In genomic region chr12:69681566-69682061, GRCm38 (mm10) we compare ENCODE assay signal across 8 mouse cellular contexts. TPM values are rescaled to one million over a fixed set of nuclear protein-coding genes. Genes with fewer than 3 reads are reported as not detected.
DNase-seq lines count a peak whose midpoint lies in the region; ATAC-seq and TF ChIP-seq lines count a peak whose summit lies in the region.

TSS of gene Sos2 (minus strand) at chr12:69681852.

- TF ChIP-seq CTCF in liver, adult 2 months (IDR thresholded peaks at IDR 0.05; ENCODE audit: low read depth, low read length) = no peak
- TF ChIP-seq CTCF in midbrain, postnatal 0 days (IDR thresholded peaks at IDR 0.05) = no peak

- ATAC-seq in erythroid progenitor cell, adult 5-6 weeks (replicated peaks; ENCODE audit: low FRiP score, poor library complexity, severe bottlenecking) = peak; percentile 59
- peak; percentile 79 for ATAC-seq in heart, embryonic 13.5 days (ENCODE audit: extremely low read depth, insufficient number of reproducible peaks, low FRiP score, low TSS enrichment)
- ATAC-seq in kidney, embryonic 16.5 days (ENCODE audit: low FRiP score, low TSS enrichment) = peak; percentile 87
- ATAC-seq in midbrain, postnatal 0 days (ENCODE audit: low FRiP score) = peak; percentile 81
- peak; percentile 83 for ATAC-seq in stomach, embryonic 15.5 days (ENCODE audit: insufficient read depth, low FRiP score, low read depth)

- H3K9ac ChIP-seq in heart, embryonic 13.5 days = peak within 1 kb of the TSS; percentile 96
- H3K9ac ChIP-seq in kidney, embryonic 16.5 days (replicated peaks; ENCODE audit: low read length) = peak within 1 kb of the TSS; percentile 95
- H3K9ac ChIP-seq in liver, adult 2 months (ENCODE audit: low read depth, low read length) = peak within 1 kb of the TSS; percentile 97
- peak within 1 kb of the TSS; percentile 93 for H3K9ac ChIP-seq in midbrain, postnatal 0 days (replicated peaks; ENCODE audit: low read length, poor library complexity, severe bottlenecking)
- H3K9ac ChIP-seq in stomach, embryonic 15.5 days = peak within 1 kb of the TSS; percentile 84

- peak within 1 kb of the TSS; percentile 83 for H3K4me2 ChIP-seq in heart, embryonic 13.5 days
- peak within 1 kb of the TSS; percentile 66 for H3K4me2 ChIP-seq in kidney, embryonic 16.5 days (replicated peaks; ENCODE audit: low read depth, low read length)
- H3K4me2 ChIP-seq in midbrain, postnatal 0 days (ENCODE audit: low read depth, low read length, poor library complexity, severe bottlenecking) = peak within 1 kb of the TSS; percentile 78
- H3K4me2 ChIP-seq in stomach, embryonic 15.5 days = peak within 1 kb of the TSS; percentile 67

- no peaks in the 10 kb centered on the region for H3K9me3 ChIP-seq in heart, embryonic 13.5 days
- no peaks in the 10 kb centered on the region for H3K9me3 ChIP-seq in kidney, embryonic 16.5 days (ENCODE audit: low read length)
- H3K9me3 ChIP-seq in midbrain, postnatal 0 days (ENCODE audit: low read length) = no peaks in the 10 kb centered on the region
- H3K9me3 ChIP-seq in stomach, embryonic 15.5 days = no peaks in the 10 kb centered on the region

- H3K79me2 ChIP-seq in liver, adult 2 months (ENCODE audit: control insufficient read depth, insufficient read depth, low read length) = peaks cover 14% of the 10 kb centered on the region

- H3K4me1 ChIP-seq in heart, embryonic 13.5 days = peaks cover 28% of the 10 kb centered on the region
- peaks cover 18% of the 10 kb centered on the region for H3K4me1 ChIP-seq in kidney, embryonic 16.5 days (ENCODE audit: insufficient read depth, low read length)
- peaks cover 23% of the 10 kb centered on the region for H3K4me1 ChIP-seq in liver, adult 2 months (ENCODE audit: control insufficient read depth, insufficient read depth, low read length)
- H3K4me1 ChIP-seq in midbrain, postnatal 0 days (ENCODE audit: insufficient read depth, low read length) = no peaks in the 10 kb centered on the region; the same call in 1 of the 2 replicates
- H3K4me1 ChIP-seq in stomach, embryonic 15.5 days = no peaks in the 10 kb centered on the region

- H3K27me3 ChIP-seq in heart, embryonic 13.5 days (replicated peaks) = no peaks in the 10 kb centered on the region
- no peaks in the 10 kb centered on the region for H3K27me3 ChIP-seq in kidney, embryonic 16.5 days (ENCODE audit: insufficient read depth, low read length)
- no peaks in the 10 kb centered on the region for H3K27me3 ChIP-seq in liver, adult 2 months (ENCODE audit: control insufficient read depth, insufficient read depth, low read length)
- no peaks in the 10 kb centered on the region for H3K27me3 ChIP-seq in midbrain, postnatal 0 days (ENCODE audit: insufficient read depth, low read length)
- H3K27me3 ChIP-seq in stomach, embryonic 15.5 days (replicated peaks) = no peaks in the 10 kb centered on the region

- no peak for TF ChIP-seq POLR2A in liver, adult 2 months (IDR thresholded peaks at IDR 0.05; ENCODE audit: extremely low read depth, insufficient read depth, low read length)

- H3K36me3 ChIP-seq in heart, embryonic 13.5 days = no peaks in the 10 kb centered on the region
- no peaks in the 10 kb centered on the region for H3K36me3 ChIP-seq in kidney, embryonic 16.5 days (ENCODE audit: insufficient read depth, low read length)
- H3K36me3 ChIP-seq in liver, adult 2 months (ENCODE audit: control insufficient read depth, insufficient read depth, low read length) = no peaks in the 10 kb centered on the region
- no peaks in the 10 kb centered on the region for H3K36me3 ChIP-seq in midbrain, postnatal 0 days (ENCODE audit: insufficient read depth, low read length)
- no peaks in the 10 kb centered on the region for H3K36me3 ChIP-seq in stomach, embryonic 15.5 days

- under 1% methylated on average over 57 of the region's 85 CpGs for WGBS in heart, embryonic 13.5 days
- WGBS in kidney, embryonic 16.5 days = 0% methylated on average over 26 of the region's 85 CpGs
- WGBS in liver, adult 2 months = 10% methylated on average over 73 of the region's 85 CpGs
- under 1% methylated on average over 27 of the region's 85 CpGs for WGBS in midbrain, postnatal 0 days
- WGBS in stomach, embryonic 15.5 days = under 1% methylated on average over 31 of the region's 85 CpGs

- peak within 1 kb of the TSS; percentile 98 for H3K27ac ChIP-seq in heart, embryonic 13.5 days (replicated peaks)
- peak within 1 kb of the TSS; percentile 96 for H3K27ac ChIP-seq in kidney, embryonic 16.5 days (ENCODE audit: low read length)
- H3K27ac ChIP-seq in liver, adult 2 months (replicated peaks; ENCODE audit: insufficient read depth, low read depth, low read length) = peak within 1 kb of the TSS; percentile 98
- H3K27ac ChIP-seq in midbrain, postnatal 0 days (ENCODE audit: low read depth, low read length) = peak within 1 kb of the TSS; percentile 96
- peak within 1 kb of the TSS; percentile 99 for H3K27ac ChIP-seq in stomach, embryonic 15.5 days

- H3K4me3 ChIP-seq in heart, embryonic 13.5 days = peak within 1 kb of the TSS; percentile 85
- peak within 1 kb of the TSS; percentile 85 for H3K4me3 ChIP-seq in kidney, embryonic 16.5 days (ENCODE audit: low read length)
- H3K4me3 ChIP-seq in liver, adult 2 months (ENCODE audit: insufficient read depth, low read depth, low read length) = peak within 1 kb of the TSS; percentile 92
- peak within 1 kb of the TSS; percentile 97 for H3K4me3 ChIP-seq in midbrain, postnatal 0 days (ENCODE audit: low read depth, low read length)
- peak within 1 kb of the TSS; percentile 91 for H3K4me3 ChIP-seq in stomach, embryonic 15.5 days (replicated peaks)

- peak; percentile 68 for DNase-seq in CD4-positive, CD25-positive, alpha-beta regulatory T cell, adult 2 months (ENCODE audit: low read depth, low spot score)
- peak; percentile 79 to 84 for DNase-seq in adrenal gland, postnatal 36 days
- peak; percentile 33 for DNase-seq in liver, adult 2 months (ENCODE audit: extremely low read depth, low read depth, low spot score)
- peak; percentile 50 for DNase-seq in midbrain, postnatal 0 days (ENCODE audit: low spot score)

RNA-seq across cellular contexts. Expression of gene Sos2, which starts in this region (rescaled TPM):
- total RNA-seq in adrenal gland, postnatal 36 days (2021) = 10 to 100 TPM; 41.7 to 46.9 TPM
- 38.6 and 77.5 TPM in 2 replicates for total RNA-seq in erythroid progenitor cell, adult 5-6 weeks (2015; ENCODE audit: low replicate concordance)
- total RNA-seq in erythroid progenitor cell, adult 5-6 weeks (2017; ENCODE audit: low replicate concordance) = 28.5 and 42.0 TPM in 2 replicates
- 5.6 and 6.5 TPM in 2 replicates for polyA plus RNA-seq in heart, embryonic 13.5 days (2015; fragmentation: Nextera tagmentation; extraction: Ambion mirVana)
- polyA plus RNA-seq in kidney, embryonic 16.5 days (2015; fragmentation: Nextera tagmentation; extraction: Ambion mirVana) = 7.1 and 9.3 TPM in 2 replicates
- total RNA-seq in liver, adult 2 months (2014; rRNA removed) = 11.1 and 11.9 TPM in 2 replicates
- 5.5 and 7.3 TPM in 2 replicates for polyA plus RNA-seq in liver, adult 2 months (2012; rRNA removed)
- total RNA-seq in midbrain, postnatal 0 days (2014; rRNA removed) = 32.3 and 33.6 TPM in 2 replicates
- polyA plus RNA-seq in midbrain, postnatal 0 days (2015; fragmentation: Nextera tagmentation; extraction: Ambion mirVana) = 6.3 and 7.7 TPM in 2 replicates
- polyA plus RNA-seq in stomach, embryonic 15.5 days (2015; fragmentation: Nextera tagmentation; extraction: Ambion mirVana) = 10.9 and 12.3 TPM in 2 replicates

Comparison
In these comparisons a context has a peak if more than half of its experiments do, and no peak if none do; other contexts are left out.
1. Peak in every context shown above with its lines: DNase-seq, ATAC-seq, H3K4me3 ChIP-seq and H3K27ac ChIP-seq.